Mouse (Mus musculus) inflammation-experienced regulatory T-cells, adult 6 months (primary cell): ENCODE results near the gene Serpina3b. TPM values are rescaled to one million over a fixed set of nuclear protein-coding genes. Genes with fewer than 3 reads are reported as not detected.
"Not testable (repeated sequence)": the region's sequence is repeated elsewhere in the genome, so short reads cannot be mapped to it uniquely, and the experiment has no call there.

ENCODE experiments used
- ATAC-seq: one replicate; pipeline ENCODE4 v1.8.0; 2017
- polyA plus RNA-seq, 3 experiments: library from polyadenylated mRNA; unstranded; fragments of 100-300 nt; shearing (Covaris generic); gene quantifications; one replicate each; pipeline ENCODE4 v1.2.1; 2017

The Serpina3b gene
- polyA plus RNA-seq, result not detected

- no peak for ATAC-seq
These were observed at the start of gene Serpina3b for GRCm38 (mm10) chr12:104127696-104128095. TSS of gene Serpina3b (plus strand) at chr12:104127996.

GRCm38 (mm10) chr12:104090119-104090518 lies 37.7 kb upstream of the Serpina3b start:
- ATAC-seq, result no peak

- ATAC-seq, result no peak
These were observed 36.5 kb upstream of the Serpina3b start for GRCm38 (mm10) chr12:104091303-104091702.

GRCm38 (mm10) chr12:104100768-104101167 lies 27.0 kb upstream of the Serpina3b start, which contains the start of gene Serpina5:
TSS of gene Serpina5 (plus strand) at chr12:104101113.
- no peak for ATAC-seq

- ATAC-seq, result no peak
These were observed 21.9 kb upstream of the Serpina3b start for GRCm38 (mm10) chr12:104105847-104106246.

GRCm38 (mm10) chr12:104106919-104107318 lies 20.9 kb upstream of the Serpina3b start:
- no peak for ATAC-seq

- ATAC-seq, result no peak
These were observed 19.3 kb upstream of the Serpina3b start for GRCm38 (mm10) chr12:104108507-104108906.

- ATAC-seq, result not testable (repeated sequence)
These were observed 15.5 kb upstream of the Serpina3b start, which contains the start of gene Serpina3a for GRCm38 (mm10) chr12:104112333-104112732. TSS of gene Serpina3a (plus strand) at chr12:104112724.

GRCm38 (mm10) chr12:104114921-104115579 lies 12.7 kb upstream of the Serpina3b start:
- ATAC-seq, result no peak

GRCm38 (mm10) chr12:104123097-104123496 lies 4.7 kb upstream of the Serpina3b start:
- no peak for ATAC-seq

- no peak for ATAC-seq
These were observed 3.8 kb upstream of the Serpina3b start for GRCm38 (mm10) chr12:104123996-104124395.

- ATAC-seq, result no peak
These were observed 2.7 kb upstream of the Serpina3b start for GRCm38 (mm10) chr12:104125021-104125560.

GRCm38 (mm10) chr12:104131041-104131440 lies 3.2 kb downstream of the Serpina3b start:
- ATAC-seq, result no peak

- no peak for ATAC-seq
These were observed 10.4 kb downstream of the Serpina3b start for GRCm38 (mm10) chr12:104138216-104138615.

GRCm38 (mm10) chr12:104140543-104141103 lies 12.8 kb downstream of the Serpina3b start:
- no peak for ATAC-seq

- ATAC-seq, result no peak
These were observed 13.7 kb downstream of the Serpina3b start for GRCm38 (mm10) chr12:104141506-104141905.

GRCm38 (mm10) chr12:104142427-104142826 lies 14.6 kb downstream of the Serpina3b start:
- ATAC-seq, result no peak

- ATAC-seq, result no peak
These were observed 15.5 kb downstream of the Serpina3b start for GRCm38 (mm10) chr12:104143286-104143685.

- ATAC-seq, result no peak
These were observed 17.8 kb downstream of the Serpina3b start for GRCm38 (mm10) chr12:104145571-104145970.

GRCm38 (mm10) chr12:104151989-104152388 lies 24.2 kb downstream of the Serpina3b start:
- ATAC-seq, result no peak

GRCm38 (mm10) chr12:104153041-104153645 lies 25.3 kb downstream of the Serpina3b start:
- no peak for ATAC-seq

GRCm38 (mm10) chr12:104153656-104154055 lies 25.9 kb downstream of the Serpina3b start, which contains the start of gene Serpina3c:
TSS of gene Serpina3c (minus strand) at chr12:104153870.
- no peak for ATAC-seq

GRCm38 (mm10) chr12:104174747-104175146 lies 47.0 kb downstream of the Serpina3b start:
- no peak for ATAC-seq
